Mouse (Mus musculus) ES-Bruce4 (cell line): ENCODE measurements around the gene Zdhhc8.

Experiments
- CTCF ChIP-seq: IDR thresholded peaks from one replicate; pipeline ENCODE4 v1.8.1; 2011; ENCODE audit warnings: low read depth, low read length
- EP300 ChIP-seq: IDR thresholded peaks from 2 replicates; pipeline ENCODE4 v1.6.1; 2011; ENCODE audit warnings: low read depth, low read length; ENCODE audit not compliant: insufficient read depth
- POLR2A ChIP-seq: IDR thresholded peaks from one replicate; pipeline ENCODE4 v1.8.1; 2011; ENCODE audit warnings: low read length; ENCODE audit not compliant: insufficient read depth

DNA sequence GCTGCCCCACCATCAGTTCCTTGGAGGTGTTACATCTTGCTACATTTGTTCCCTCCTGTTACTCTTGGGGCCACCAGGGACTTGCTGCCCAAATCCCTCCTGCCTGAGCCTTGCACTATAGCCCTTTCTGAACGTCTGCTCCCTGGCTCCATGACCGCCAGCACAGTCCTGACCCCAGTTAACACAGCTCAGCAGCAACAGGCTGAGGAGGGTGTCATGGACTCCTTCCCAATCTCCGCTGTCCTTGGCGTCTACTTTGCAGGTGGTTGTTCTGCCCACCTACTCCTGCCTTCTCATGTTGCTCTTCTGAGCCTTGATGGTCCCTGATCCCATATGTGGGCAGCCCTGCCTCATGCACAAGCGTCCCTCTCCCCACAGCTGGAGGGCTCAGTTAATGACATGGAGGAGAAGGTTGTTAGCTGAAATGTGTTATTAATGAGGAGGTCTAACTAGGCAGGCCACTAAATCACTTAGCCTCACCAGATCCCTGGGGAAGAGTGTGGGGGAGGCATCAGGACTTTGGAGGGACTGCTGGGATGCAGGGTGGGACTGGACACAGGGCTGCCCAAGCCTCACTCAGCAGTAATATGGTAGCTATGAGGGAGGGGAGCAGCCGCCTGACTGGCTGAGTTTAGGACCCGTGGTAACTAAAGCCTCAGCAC, 31.4 kb downstream of the Zdhhc8 start:
- TF ChIP-seq POLR2A (no peak), CTCF (no peak), EP300 (no peak)
